Mouse (Mus musculus): ENCODE results near the gene Igfbp4.

The Igfbp4 gene

GRCm38 (mm10) chr11:99041051-99041729 is at the start of gene Igfbp4:
Gene Igfbp4 (plus strand): TSS chr11:99041244.
- peak; percentile 73 for DNase-seq (ENCODE audit: low spot score)

GRCm38 (mm10) chr11:98995987-98996386 is 45.1 kb upstream of the Igfbp4 start:
- DNase-seq (ENCODE audit: low spot score) = no peak

GRCm38 (mm10) chr11:98997659-98998058 is 43.4 kb upstream of the Igfbp4 start:
- DNase-seq (ENCODE audit: low spot score) = no peak

GRCm38 (mm10) chr11:98998776-98999175 is 42.3 kb upstream of the Igfbp4 start:
- DNase-seq (ENCODE audit: low spot score) = no peak

GRCm38 (mm10) chr11:98999243-98999642 is 41.8 kb upstream of the Igfbp4 start:
- DNase-seq (ENCODE audit: low spot score) = no peak

- no peak for DNase-seq (ENCODE audit: low spot score)
Observed at GRCm38 (mm10) chr11:99006788-99007187, 34.3 kb upstream of the Igfbp4 start.

GRCm38 (mm10) chr11:99010124-99010523 is 30.9 kb upstream of the Igfbp4 start:
- DNase-seq (ENCODE audit: low spot score) = no peak

- DNase-seq (ENCODE audit: low spot score) = no peak
Observed at GRCm38 (mm10) chr11:99010706-99011105, 30.3 kb upstream of the Igfbp4 start.

- no peak for DNase-seq (ENCODE audit: low spot score)
Observed at GRCm38 (mm10) chr11:99013856-99014255, 27.2 kb upstream of the Igfbp4 start.

- no peak for DNase-seq (ENCODE audit: low spot score)
Observed at GRCm38 (mm10) chr11:99019844-99020243, 21.2 kb upstream of the Igfbp4 start.

GRCm38 (mm10) chr11:99022384-99022933 is 18.6 kb upstream of the Igfbp4 start:
- no peak for DNase-seq (ENCODE audit: low spot score)

- DNase-seq (ENCODE audit: low spot score) = no peak
Observed at GRCm38 (mm10) chr11:99023094-99023493, 17.9 kb upstream of the Igfbp4 start.

- peak; percentile 99 for DNase-seq (ENCODE audit: low spot score)
Observed at GRCm38 (mm10) chr11:99023500-99024467, 17.3 kb upstream of the Igfbp4 start, which contains the start of gene Top2a. Gene Top2a (minus strand): TSS chr11:99024189.

GRCm38 (mm10) chr11:99024468-99025134 is 16.4 kb upstream of the Igfbp4 start:
- DNase-seq (ENCODE audit: low spot score) = no peak

GRCm38 (mm10) chr11:99025878-99026277 is 15.2 kb upstream of the Igfbp4 start:
- no peak for DNase-seq (ENCODE audit: low spot score)

GRCm38 (mm10) chr11:99026899-99027440 is 14.1 kb upstream of the Igfbp4 start:
- DNase-seq (ENCODE audit: low spot score) = no peak

GRCm38 (mm10) chr11:99035350-99035749 is 5.7 kb upstream of the Igfbp4 start:
- DNase-seq (ENCODE audit: low spot score) = no peak

- no peak for DNase-seq (ENCODE audit: low spot score)
Observed at GRCm38 (mm10) chr11:99036254-99036653, 4.8 kb upstream of the Igfbp4 start.

- peak; percentile 77 for DNase-seq (ENCODE audit: low spot score)
Observed at GRCm38 (mm10) chr11:99039782-99040181, 1.3 kb upstream of the Igfbp4 start.

GRCm38 (mm10) chr11:99040346-99040974 is 584 bp upstream of the Igfbp4 start:
- DNase-seq (ENCODE audit: low spot score) = no peak

Measured in ovary, postnatal 14 days (tissue).